Mouse (Mus musculus) lung, postnatal 4 days (tissue): Measurements from ENCODE around the gene Lclat1.

ENCODE experiments used
- DNase-seq, 2 experiments: peaks; one replicate each; pipeline ENCODE4 v3.0.0; 2021

Gene Lclat1

GRCm38 (mm10) chr17:73210960-73211531 lies 103.3 kb downstream of the Lclat1 start:
- no peak for DNase-seq

- no peak for DNase-seq
Observed at GRCm38 (mm10) chr17:73212754-73213153, 105.0 kb downstream of the Lclat1 start.

GRCm38 (mm10) chr17:73213187-73213586 lies 105.4 kb downstream of the Lclat1 start:
- no peak for DNase-seq

GRCm38 (mm10) chr17:73213677-73214076 lies 105.9 kb downstream of the Lclat1 start:
- no peak for DNase-seq

- no peak for DNase-seq
Observed at GRCm38 (mm10) chr17:73217274-73217673, 109.5 kb downstream of the Lclat1 start.

GRCm38 (mm10) chr17:73220746-73221145 lies 113.0 kb downstream of the Lclat1 start:
- DNase-seq = no peak

- DNase-seq = peak in 1 of 2 experiments; percentile 46
Observed at GRCm38 (mm10) chr17:73222077-73222476, 114.3 kb downstream of the Lclat1 start.

GRCm38 (mm10) chr17:73225442-73225841 lies 117.7 kb downstream of the Lclat1 start:
- no peak for DNase-seq

GRCm38 (mm10) chr17:73225996-73226395 lies 118.2 kb downstream of the Lclat1 start:
- DNase-seq = no peak

- DNase-seq = no peak
Observed at GRCm38 (mm10) chr17:73226595-73226994, 118.8 kb downstream of the Lclat1 start.

GRCm38 (mm10) chr17:73227361-73227760 lies 119.6 kb downstream of the Lclat1 start:
- DNase-seq = no peak

GRCm38 (mm10) chr17:73229445-73230155 lies 121.8 kb downstream of the Lclat1 start:
- DNase-seq = no peak

GRCm38 (mm10) chr17:73230340-73230989 lies 122.7 kb downstream of the Lclat1 start:
- DNase-seq = no peak

GRCm38 (mm10) chr17:73231337-73231736 lies 123.6 kb downstream of the Lclat1 start:
- no peak for DNase-seq

- DNase-seq = no peak
Observed at GRCm38 (mm10) chr17:73232593-73232992, 124.8 kb downstream of the Lclat1 start.

- no peak for DNase-seq
Observed at GRCm38 (mm10) chr17:73233975-73234374, 126.2 kb downstream of the Lclat1 start.

- DNase-seq = no peak
Observed at GRCm38 (mm10) chr17:73237178-73237853, 129.5 kb downstream of the Lclat1 start.

- DNase-seq = no peak
Observed at GRCm38 (mm10) chr17:73238501-73238900, 130.7 kb downstream of the Lclat1 start.

- DNase-seq = no peak
Observed at GRCm38 (mm10) chr17:73241085-73241848, 133.5 kb downstream of the Lclat1 start.

- no peak for DNase-seq
Observed at GRCm38 (mm10) chr17:73243676-73244075, 135.9 kb downstream of the Lclat1 start.

- DNase-seq = no peak
Observed at GRCm38 (mm10) chr17:73244596-73244995, 136.8 kb downstream of the Lclat1 start.

- DNase-seq = no peak
Observed at GRCm38 (mm10) chr17:73245089-73245684, 137.4 kb downstream of the Lclat1 start.
